Mouse (Mus musculus): Measurements from ENCODE around the gene Ntrk2. TPM values are rescaled to one million over a fixed set of nuclear protein-coding genes. Genes with fewer than 3 reads are reported as not detected.
A peak's percentile ranks its signal among the peaks of the same experiment; 100 is the strongest.

Gene Ntrk2
- polyA plus RNA-seq, 1 experiment from 2014 or later = 127 TPM

DNA sequence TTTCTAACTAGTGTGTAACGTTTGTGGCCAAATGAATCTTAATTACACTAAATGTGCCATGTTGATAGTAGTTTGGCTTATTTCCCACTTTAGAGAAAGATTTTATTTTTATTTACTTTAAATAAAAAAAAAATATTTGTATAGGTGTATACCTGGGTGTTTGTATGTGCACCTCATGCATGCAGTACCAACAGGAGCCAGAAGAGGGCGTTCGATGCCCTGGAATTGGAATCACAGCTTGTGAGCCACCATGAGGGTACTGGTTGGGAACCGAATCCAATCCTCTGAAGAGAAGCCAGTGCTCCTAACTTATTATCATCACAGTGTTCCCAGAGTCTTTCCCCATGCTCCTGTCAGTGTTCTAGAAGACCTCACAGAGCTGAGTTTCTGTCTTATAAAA is 42.2 kb downstream of the Ntrk2 start:
- Histone ChIP-seq H3K4me2 (no peak overlapping the region), H3K9ac (no peak overlapping the region), H3K9me3 (no peaks in the 10 kb centered on the region), H3K4me1 (replicated peaks) (peaks cover 10% of the 10 kb centered on the region), H3K4me3 (no peak overlapping the region), H3K27ac (replicated peaks) (no peak overlapping the region), H3K27me3 (no peaks in the 10 kb centered on the region), H3K36me3 (peaks cover 27% of the 10 kb centered on the region)
- 93% methylated on average over 4 of the region's 4 CpGs for WGBS
- ATAC-seq (ENCODE audit: low FRiP score, low read depth) = no peak

DNA sequence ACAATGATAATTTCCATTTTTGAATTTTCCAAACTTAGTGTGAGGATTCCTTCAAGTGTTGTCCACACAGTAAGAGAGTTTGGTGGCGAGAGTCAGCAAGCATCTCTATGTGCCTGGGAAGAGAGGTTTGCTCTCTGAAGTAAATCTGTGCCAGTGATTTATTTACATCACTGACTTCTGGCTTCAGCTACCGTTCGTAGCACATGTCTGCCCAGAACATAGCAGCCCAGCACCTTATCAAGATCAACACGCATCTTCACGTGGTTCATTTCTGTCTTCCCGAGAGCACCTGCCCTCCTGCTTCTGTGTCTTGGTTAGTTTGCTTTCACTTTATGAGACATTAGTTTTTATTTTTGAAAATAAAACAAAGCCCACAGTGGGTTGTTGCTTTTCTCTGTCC is 47.3 kb downstream of the Ntrk2 start:
- no peak overlapping the region for H3K9ac ChIP-seq
- 73% methylated on average over 6 of the region's 6 CpGs for WGBS
- no peak overlapping the region for H3K4me2 ChIP-seq
- H3K36me3 ChIP-seq = peaks cover 8% of the 10 kb centered on the region
- no peaks in the 10 kb centered on the region for H3K27me3 ChIP-seq
- no peak overlapping the region for H3K27ac ChIP-seq (replicated peaks)
- no peak for ATAC-seq (ENCODE audit: low FRiP score, low read depth)
- no peaks in the 10 kb centered on the region for H3K4me1 ChIP-seq (replicated peaks)
- no peak overlapping the region for H3K4me3 ChIP-seq
- H3K9me3 ChIP-seq = no peaks in the 10 kb centered on the region

DNA sequence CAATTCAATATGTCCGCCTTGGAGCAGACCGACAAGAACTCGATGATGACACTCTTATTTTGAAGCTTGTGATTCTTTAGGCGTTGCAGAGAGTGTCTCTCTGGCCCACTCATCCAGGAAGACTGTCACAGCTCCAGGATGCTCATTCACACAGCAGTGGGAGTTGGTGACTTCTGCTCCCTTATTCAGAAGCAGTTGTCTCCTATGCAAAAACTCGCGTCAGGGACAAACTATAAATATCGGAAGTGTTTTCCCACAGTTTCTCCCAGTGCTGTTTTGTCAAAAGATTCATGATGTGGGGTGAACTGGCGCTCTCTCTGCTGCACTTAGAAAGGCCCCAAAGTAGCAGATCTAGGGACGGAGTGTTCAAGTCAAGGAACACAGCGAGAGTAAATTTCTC is 59.9 kb downstream of the Ntrk2 start:
- H3K27ac ChIP-seq (replicated peaks) = no peak overlapping the region
- H3K9me3 ChIP-seq = no peaks in the 10 kb centered on the region
- H3K36me3 ChIP-seq = peaks cover 12% of the 10 kb centered on the region; the same call in 1 of the 2 replicates
- no peak for ATAC-seq (ENCODE audit: low FRiP score, low read depth)
- no peak overlapping the region for H3K4me3 ChIP-seq
- 91% methylated on average over 10 of the region's 10 CpGs for WGBS
- H3K4me2 ChIP-seq = no peak overlapping the region
- H3K27me3 ChIP-seq = no peaks in the 10 kb centered on the region
- H3K4me1 ChIP-seq (replicated peaks) = no peaks in the 10 kb centered on the region
- no peak overlapping the region for H3K9ac ChIP-seq

DNA sequence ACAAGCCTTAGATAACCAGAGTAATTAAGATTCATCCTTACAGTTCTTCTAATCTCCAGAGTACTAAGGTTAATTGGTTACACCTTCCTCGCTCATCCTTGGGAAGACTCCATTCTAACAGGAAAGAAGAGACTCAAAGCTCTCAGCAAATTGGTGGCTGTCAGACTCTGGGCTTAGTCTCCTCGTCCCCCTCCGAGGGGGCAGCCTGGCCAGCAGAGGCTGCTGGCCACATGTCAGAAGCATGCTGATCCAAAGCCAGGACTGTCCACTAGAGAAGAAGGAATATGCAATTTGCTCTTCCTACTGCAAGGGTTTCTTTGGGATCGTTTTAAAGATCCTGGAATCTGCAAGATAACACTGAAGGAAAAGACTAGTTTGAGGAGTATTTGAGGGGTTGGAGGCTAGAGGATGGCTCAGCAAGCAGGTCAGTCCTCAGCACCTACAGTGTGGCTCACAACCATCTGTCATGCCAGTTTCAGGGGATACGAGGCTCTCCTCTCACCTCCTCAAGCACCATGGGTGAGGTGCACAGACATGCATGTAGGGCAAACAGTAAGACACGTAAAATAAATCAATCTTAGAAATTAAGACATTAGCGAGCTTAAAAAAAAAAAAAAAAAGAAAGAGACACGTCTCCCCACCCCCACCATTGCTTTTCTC is 60.5 kb downstream of the Ntrk2 start:
- 85% methylated on average over 8 of the region's 8 CpGs for WGBS

DNA sequence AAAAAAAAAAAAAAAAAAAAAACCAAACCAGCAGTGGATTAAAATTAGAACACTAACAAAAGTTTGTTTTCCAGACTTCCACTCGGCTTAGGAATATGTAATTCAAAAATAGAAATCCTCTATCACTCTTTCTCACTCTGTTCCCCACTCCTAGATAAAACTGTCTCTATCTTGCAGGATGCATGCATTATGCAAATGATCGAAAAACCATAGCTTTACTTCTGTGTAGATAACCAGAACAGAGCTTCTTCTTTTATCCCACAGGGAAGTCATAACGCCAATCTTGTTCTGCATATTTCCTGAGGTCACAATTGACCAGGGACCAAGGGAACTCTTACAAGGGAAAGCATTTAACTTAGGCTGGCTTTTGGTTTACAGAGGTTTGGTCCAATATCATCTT is 76.1 kb downstream of the Ntrk2 start:
- 0 out of 2 replicates have a peak, but pooled peaks cover under 1% of the 10 kb centered on the region for H3K36me3 ChIP-seq
- no peak overlapping the region for H3K9ac ChIP-seq
- H3K27me3 ChIP-seq = no peaks in the 10 kb centered on the region
- no peak overlapping the region for H3K4me3 ChIP-seq
- no peak overlapping the region for H3K4me2 ChIP-seq
- 88% methylated on average over 3 of the region's 3 CpGs for WGBS
- H3K27ac ChIP-seq (replicated peaks) = no peak overlapping the region
- ATAC-seq (ENCODE audit: low FRiP score, low read depth) = no peak
- no peaks in the 10 kb centered on the region; the same call in 1 of the 2 replicates for H3K4me1 ChIP-seq (replicated peaks)
- no peaks in the 10 kb centered on the region for H3K9me3 ChIP-seq

More for the DNA sequence above, 60.5 kb downstream of the Ntrk2 start:
- no peaks in the 10 kb centered on the region for H3K4me1 ChIP-seq (replicated peaks)
- H3K27me3 ChIP-seq = no peaks in the 10 kb centered on the region
- no peak for ATAC-seq (ENCODE audit: low FRiP score, low read depth)
- peaks cover 11% of the 10 kb centered on the region; the same call in 1 of the 2 replicates for H3K36me3 ChIP-seq
- no peak overlapping the region for H3K4me2 ChIP-seq
- no peak overlapping the region for H3K9ac ChIP-seq
- no peak overlapping the region for H3K4me3 ChIP-seq
- no peaks in the 10 kb centered on the region for H3K9me3 ChIP-seq
- no peak overlapping the region for H3K27ac ChIP-seq (replicated peaks)

DNA sequence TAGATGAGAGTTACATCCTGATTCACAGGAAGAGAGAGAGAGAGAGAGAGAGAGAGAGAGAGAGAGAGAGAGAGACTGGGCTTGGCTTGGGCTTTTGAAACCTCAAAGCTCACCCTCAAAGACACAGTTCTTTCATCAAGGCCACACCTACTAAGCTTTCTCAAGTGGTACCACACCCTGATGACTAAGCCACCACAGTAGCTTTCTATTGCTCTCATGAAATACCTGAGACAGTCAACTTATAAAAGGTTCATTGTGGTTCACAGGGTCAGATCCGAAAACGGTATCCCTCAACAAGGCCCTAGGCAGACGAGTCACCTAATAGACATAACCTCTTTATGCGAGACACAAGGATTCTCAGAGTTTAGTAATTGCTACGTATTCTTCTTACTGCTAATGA is 76.5 kb downstream of the Ntrk2 start:
- Histone ChIP-seq H3K4me2 (no peak overlapping the region), H3K9me3 (no peaks in the 10 kb centered on the region), H3K27me3 (no peaks in the 10 kb centered on the region), H3K9ac (no peak overlapping the region), H3K36me3 (no peaks in the 10 kb centered on the region; the same call in 1 of the 2 replicates), H3K4me3 (no peak overlapping the region), H3K4me1 (replicated peaks) (no peaks in the 10 kb centered on the region; the same call in 1 of the 2 replicates), H3K27ac (replicated peaks) (no peak overlapping the region)
- ATAC-seq (ENCODE audit: low FRiP score, low read depth) = no peak
- WGBS = 92% methylated on average over 5 of the region's 5 CpGs

DNA sequence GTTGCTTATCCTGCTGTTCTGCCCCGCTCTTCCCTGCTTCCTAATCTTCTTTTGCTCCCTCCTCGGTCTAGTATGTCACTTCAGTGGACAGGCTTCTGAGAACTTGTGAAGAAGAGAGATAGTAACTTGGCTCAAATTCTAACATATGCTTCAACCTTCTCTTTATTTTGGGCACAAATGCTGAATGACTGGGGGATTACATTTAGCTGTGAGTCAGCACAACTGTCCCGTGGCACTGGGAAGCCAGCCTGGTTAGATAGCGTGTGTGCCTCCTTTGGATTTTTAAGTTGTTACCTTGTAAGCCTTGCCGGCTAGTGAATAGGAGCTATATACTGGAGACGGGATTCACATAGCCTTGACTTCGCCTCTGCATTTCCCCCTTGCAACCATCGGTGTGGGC is 79.7 kb downstream of the Ntrk2 start:
- Histone ChIP-seq H3K4me3 (no peak overlapping the region), H3K9ac (no peak overlapping the region), H3K36me3 (peaks cover 5% of the 10 kb centered on the region), H3K4me1 (replicated peaks) (no peaks in the 10 kb centered on the region; the same call in 1 of the 2 replicates), H3K4me2 (no peak overlapping the region), H3K27me3 (no peaks in the 10 kb centered on the region), H3K9me3 (no peaks in the 10 kb centered on the region), H3K27ac (replicated peaks) (no peak overlapping the region)
- 87% methylated on average over 8 of the region's 8 CpGs for WGBS
- ATAC-seq (ENCODE audit: low FRiP score, low read depth) = no peak

DNA sequence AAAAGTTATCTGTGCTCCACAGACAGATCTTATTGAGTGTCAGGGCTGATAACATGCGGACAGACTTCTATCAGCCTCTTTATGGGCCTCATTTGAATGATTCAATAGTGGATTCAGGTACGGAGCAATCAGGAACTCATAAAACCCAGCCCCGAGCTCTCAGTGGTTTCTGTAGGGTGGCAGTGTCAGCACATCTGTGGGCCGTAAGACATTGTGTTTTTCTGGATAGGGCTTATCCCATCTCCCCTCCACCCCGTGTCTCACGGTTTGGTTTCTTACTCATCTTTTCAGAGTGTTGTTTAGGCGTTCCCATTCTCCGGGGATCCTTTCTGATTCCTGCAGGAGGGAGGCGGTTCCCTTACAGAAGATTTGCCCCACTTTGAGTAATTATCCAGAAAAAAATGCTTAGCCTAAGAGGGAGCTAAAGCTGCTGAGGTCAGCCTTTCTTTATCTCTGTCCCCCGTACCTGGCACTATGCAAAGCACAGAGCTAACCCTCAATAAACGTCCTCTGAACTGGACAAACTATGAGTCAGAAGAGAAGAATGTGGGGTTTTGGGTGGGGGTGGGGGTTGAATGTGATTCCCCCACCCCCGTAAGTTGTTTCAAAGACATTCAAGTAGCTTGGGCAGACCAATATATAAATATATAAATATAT is 90.0 kb downstream of the Ntrk2 start:
- Histone ChIP-seq H3K4me2 (no peak overlapping the region), H3K27me3 (no peaks in the 10 kb centered on the region), H3K9me3 (no peaks in the 10 kb centered on the region), H3K4me1 (replicated peaks) (no peaks in the 10 kb centered on the region), H3K4me3 (no peak overlapping the region), H3K9ac (no peak overlapping the region), H3K27ac (replicated peaks) (no peak overlapping the region), H3K36me3 (no peaks in the 10 kb centered on the region; the same call in 1 of the 2 replicates)
- no peak for ATAC-seq (ENCODE audit: low FRiP score, low read depth)
- WGBS = 81% methylated on average over 12 of the region's 12 CpGs

DNA sequence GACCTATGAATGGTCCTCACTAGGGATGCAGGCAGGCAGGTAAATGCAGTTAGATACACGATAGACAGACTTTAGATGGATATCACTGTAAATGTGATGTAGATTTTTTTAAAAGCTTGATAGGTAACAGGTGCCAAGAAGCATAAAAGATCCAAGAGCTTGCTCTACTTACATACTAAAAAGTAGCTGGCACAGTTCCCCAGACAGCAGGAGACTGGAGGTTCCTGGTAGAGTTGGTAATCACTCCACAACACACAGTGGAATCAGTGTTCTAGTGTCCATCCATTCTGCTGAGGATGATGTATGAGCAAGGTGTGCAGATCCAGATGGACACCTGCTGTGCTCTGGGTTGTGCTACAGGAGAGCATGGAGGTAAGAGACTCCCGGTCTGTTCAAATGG is 93.0 kb downstream of the Ntrk2 start:
- no peaks in the 10 kb centered on the region for H3K9me3 ChIP-seq
- no peak overlapping the region for H3K4me2 ChIP-seq
- H3K4me3 ChIP-seq = no peak overlapping the region
- 95% methylated on average over 2 of the region's 2 CpGs for WGBS
- H3K4me1 ChIP-seq (replicated peaks) = peaks cover 25% of the 10 kb centered on the region
- no peaks in the 10 kb centered on the region for H3K27me3 ChIP-seq
- ATAC-seq (ENCODE audit: low FRiP score, low read depth) = no peak
- H3K27ac ChIP-seq (replicated peaks) = no peak overlapping the region
- H3K36me3 ChIP-seq = no peaks in the 10 kb centered on the region; the same call in 1 of the 2 replicates
- H3K9ac ChIP-seq = no peak overlapping the region

DNA sequence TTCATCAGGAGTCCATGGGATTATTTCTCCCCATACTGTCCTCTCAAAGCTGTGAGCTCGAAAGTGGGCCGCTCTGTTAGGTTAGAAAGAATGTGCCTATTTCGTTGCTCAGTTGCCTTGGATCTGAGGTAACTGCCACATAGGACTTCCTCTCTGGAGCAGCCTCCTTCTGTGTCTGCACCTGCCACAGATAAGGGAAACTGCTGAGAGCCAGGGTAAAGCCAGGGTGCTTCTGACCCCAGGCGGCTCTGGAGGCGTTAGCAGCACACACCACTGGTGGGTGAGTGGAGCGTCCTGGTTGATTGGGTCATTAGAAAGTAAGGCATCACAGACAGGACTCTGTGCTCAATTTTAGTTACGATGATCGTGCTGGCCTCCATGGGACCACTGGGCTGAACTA is 95.9 kb downstream of the Ntrk2 start:
- no peaks in the 10 kb centered on the region for H3K27me3 ChIP-seq
- no peak for ATAC-seq (ENCODE audit: low FRiP score, low read depth)
- H3K4me1 ChIP-seq (replicated peaks) = peaks cover 49% of the 10 kb centered on the region
- 68% methylated on average over 8 of the region's 8 CpGs for WGBS
- H3K4me3 ChIP-seq = no peak overlapping the region
- no peak overlapping the region for H3K27ac ChIP-seq (replicated peaks)
- no peaks in the 10 kb centered on the region for H3K9me3 ChIP-seq
- no peak overlapping the region for H3K9ac ChIP-seq
- no peaks in the 10 kb centered on the region; the same call in 1 of the 2 replicates for H3K36me3 ChIP-seq
- H3K4me2 ChIP-seq = no peak overlapping the region

DNA sequence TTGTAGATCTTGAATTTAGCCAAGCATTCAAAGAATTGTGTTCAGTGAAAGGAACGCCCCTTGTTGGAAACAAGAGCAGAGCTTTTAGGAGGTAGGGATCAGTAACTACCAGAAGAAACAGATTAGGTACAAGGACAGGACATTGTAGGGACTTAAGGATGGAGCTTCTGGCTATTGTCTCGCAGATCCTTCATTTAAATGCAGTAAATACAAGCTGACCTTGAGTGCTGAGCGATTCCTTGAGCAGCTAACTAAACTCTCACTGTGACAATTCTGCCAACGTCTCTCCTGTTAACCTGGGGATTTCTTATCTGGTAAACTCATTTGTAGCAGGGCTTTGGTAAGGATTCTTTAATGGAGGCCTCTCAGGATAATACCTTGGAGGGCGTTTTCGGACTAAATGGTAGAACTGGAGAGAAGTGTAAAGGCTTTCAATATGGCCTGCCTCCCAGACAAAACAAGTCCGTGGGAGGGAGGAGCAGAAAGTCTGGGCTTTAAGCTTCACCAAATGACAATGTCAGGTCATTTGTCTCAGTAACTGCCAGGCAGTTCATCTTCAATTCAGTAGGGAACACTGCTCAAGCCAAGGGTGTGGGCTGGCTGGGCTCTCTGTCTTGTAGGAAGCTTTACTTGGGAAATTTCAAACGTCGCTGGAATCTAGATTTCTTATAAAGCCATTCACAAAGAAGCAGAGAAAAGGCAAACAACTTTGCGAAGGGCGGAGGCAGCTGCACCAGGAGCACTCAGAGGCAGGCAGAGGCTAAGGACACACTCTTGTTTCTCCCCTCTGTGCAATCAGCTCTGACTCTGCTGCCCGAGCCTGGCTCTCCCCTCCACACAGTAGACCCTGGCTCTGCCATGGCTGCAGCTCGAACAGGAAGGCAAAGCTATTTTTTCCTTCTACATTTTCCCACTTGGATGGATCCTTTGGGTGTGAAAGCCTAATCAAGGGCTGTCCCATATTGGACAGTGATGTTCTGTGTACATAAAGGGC is 98.7 kb downstream of the Ntrk2 start:
- peak; percentile 53; the same call in 1 of the 2 replicates for ATAC-seq (ENCODE audit: low FRiP score, low read depth)
- no peak overlapping the region for H3K4me2 ChIP-seq
- H3K27ac ChIP-seq (replicated peaks) = peak overlapping the region; percentile 52
- H3K9me3 ChIP-seq = no peaks in the 10 kb centered on the region
- H3K36me3 ChIP-seq = no peaks in the 10 kb centered on the region
- peaks cover 55% of the 10 kb centered on the region for H3K4me1 ChIP-seq (replicated peaks)
- H3K9ac ChIP-seq = no peak overlapping the region
- H3K27me3 ChIP-seq = no peaks in the 10 kb centered on the region
- no peak overlapping the region for H3K4me3 ChIP-seq
- WGBS = 26% methylated on average over 13 of the region's 13 CpGs

DNA sequence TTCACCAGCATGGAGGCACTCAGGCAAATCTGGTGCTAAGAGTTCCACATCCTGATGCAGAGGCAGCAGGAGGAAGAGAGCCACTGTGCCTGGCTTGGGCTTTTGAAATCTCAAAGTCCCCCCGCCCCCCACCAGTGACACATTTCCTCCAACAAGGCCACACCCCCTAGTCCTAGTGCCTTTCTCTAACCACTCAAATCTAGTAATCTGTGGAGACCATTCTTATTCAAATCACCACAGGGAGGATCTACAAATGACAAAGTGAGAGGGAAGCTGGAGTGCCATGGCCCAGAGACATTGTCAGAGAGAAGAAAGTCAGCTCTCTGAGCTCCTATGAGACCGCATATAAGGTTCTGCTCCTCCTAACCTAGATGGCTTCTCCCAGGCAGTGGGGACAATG is 105.6 kb downstream of the Ntrk2 start:
- Histone ChIP-seq H3K27ac (replicated peaks) (no peak overlapping the region), H3K4me3 (no peak overlapping the region), H3K9ac (no peak overlapping the region), H3K9me3 (no peaks in the 10 kb centered on the region), H3K36me3 (no peaks in the 10 kb centered on the region), H3K4me1 (replicated peaks) (peaks cover 29% of the 10 kb centered on the region), H3K27me3 (no peaks in the 10 kb centered on the region), H3K4me2 (no peak overlapping the region)
- WGBS = 89% methylated on average over 2 of the region's 2 CpGs
- ATAC-seq (ENCODE audit: low FRiP score, low read depth) = no peak
